Mouse (Mus musculus): Measurements from ENCODE around the gene Ubxn4. TPM values are rescaled to one million over a fixed set of nuclear protein-coding genes. Genes with fewer than 3 reads are reported as not detected.

Gene Ubxn4
- polyA plus RNA-seq, 1 experiment from 2014 or later = 62.4 TPM

GRCm38 (mm10) chr1:128324776-128325175, 81.0 kb downstream of the Ubxn4 start:
- H3K4me1 ChIP-seq (ENCODE audit: control insufficient read depth, insufficient read depth, low read length) = peaks cover 6% of the 10 kb centered on the region; the same call in 1 of the 2 replicates
- no peaks in the 10 kb centered on the region for H3K27me3 ChIP-seq (ENCODE audit: control insufficient read depth, insufficient read depth, low read length)
- ATAC-seq (replicated peaks; ENCODE audit: insufficient number of reproducible peaks, low FRiP score, low TSS enrichment) = no peak
- no peak overlapping the region for H3K4me2 ChIP-seq
- no peak overlapping the region for H3K4me3 ChIP-seq (ENCODE audit: low read depth, low read length)
- peaks cover 9% of the 10 kb centered on the region for H3K36me3 ChIP-seq (ENCODE audit: control insufficient read depth, insufficient read depth, low read length)
- H3K9ac ChIP-seq (ENCODE audit: low read depth, low read length) = no peak overlapping the region
- H3K27ac ChIP-seq (ENCODE audit: low read depth, low read length) = no peak overlapping the region
- WGBS (ENCODE audit: insufficient replicate concordance) = 85% methylated on average over 2 of the region's 2 CpGs
- no peaks in the 10 kb centered on the region for H3K9me3 ChIP-seq (replicated peaks; ENCODE audit: control insufficient read depth, low read length)

GRCm38 (mm10) chr1:128327165-128327564, 83.4 kb downstream of the Ubxn4 start:
- Histone ChIP-seq H3K9ac (ENCODE audit: low read depth, low read length) (no peak overlapping the region), H3K4me1 (ENCODE audit: control insufficient read depth, insufficient read depth, low read length) (peaks cover 6% of the 10 kb centered on the region; the same call in 1 of the 2 replicates), H3K27me3 (ENCODE audit: control insufficient read depth, insufficient read depth, low read length) (no peaks in the 10 kb centered on the region), H3K4me3 (ENCODE audit: low read depth, low read length) (no peak overlapping the region), H3K9me3 (replicated peaks; ENCODE audit: control insufficient read depth, low read length) (no peaks in the 10 kb centered on the region), H3K36me3 (ENCODE audit: control insufficient read depth, insufficient read depth, low read length) (peaks cover 11% of the 10 kb centered on the region), H3K4me2 (no peak overlapping the region), H3K27ac (ENCODE audit: low read depth, low read length) (no peak overlapping the region)
- WGBS (ENCODE audit: insufficient replicate concordance) = 66% methylated on average over 1 of the region's 1 CpGs
- ATAC-seq (replicated peaks; ENCODE audit: insufficient number of reproducible peaks, low FRiP score, low TSS enrichment) = no peak

- 83% methylated on average over 3 of the region's 3 CpGs for WGBS (ENCODE audit: insufficient replicate concordance)
- no peak within 1 kb of the TSS for H3K27ac ChIP-seq (ENCODE audit: low read depth, low read length)
- H3K9ac ChIP-seq (ENCODE audit: low read depth, low read length) = no peak within 1 kb of the TSS
- H3K36me3 ChIP-seq (ENCODE audit: control insufficient read depth, insufficient read depth, low read length) = peaks cover 20% of the 10 kb centered on the region
- H3K9me3 ChIP-seq (replicated peaks; ENCODE audit: control insufficient read depth, low read length) = no peaks in the 10 kb centered on the region
- ATAC-seq (replicated peaks; ENCODE audit: insufficient number of reproducible peaks, low FRiP score, low TSS enrichment) = no peak
- no peak within 1 kb of the TSS for H3K4me2 ChIP-seq
- H3K4me1 ChIP-seq (ENCODE audit: control insufficient read depth, insufficient read depth, low read length) = peaks cover 4% of the 10 kb centered on the region; the same call in 1 of the 2 replicates
- H3K27me3 ChIP-seq (ENCODE audit: control insufficient read depth, insufficient read depth, low read length) = no peaks in the 10 kb centered on the region
- H3K4me3 ChIP-seq (ENCODE audit: low read depth, low read length) = no peak within 1 kb of the TSS
Measured at GRCm38 (mm10) chr1:128328218-128328617, 84.5 kb downstream of the Ubxn4 start, which contains the start of gene Lct. TSS of gene Lct (minus strand) at chr1:128328318.

MicroRNAs within 50 kb of the gene (microRNA counts, 519-probe panel; counts per million panel counts)
- 4,199 counts per million, percentile 31 among the panel's probes with 10 or more counts for microRNA mmu-miR-128

Small RNA genes lying within 50 kb of the gene (microRNA-seq; reads per million reads assigned to microRNA genes)
- gene Mir128-1 (ENCODE audit: borderline number of aligned reads) = 121 reads per million, percentile 65 among the genes with 10 or more reads in this experiment

Other genes starting within 250 kb of the Ubxn4 start
- 8.0 and 8.2 TPM in 2 replicates for gene Zranb3, start 140.9 kb upstream of the Ubxn4 start, polyA plus RNA-seq (2014; fragmentation: Nextera tagmentation; extraction: Ambion mirVana)
- gene R3hdm1, start 140.7 kb upstream of the Ubxn4 start, polyA plus RNA-seq (2014; fragmentation: Nextera tagmentation; extraction: Ambion mirVana) = 62.2 and 73.1 TPM in 2 replicates
- 0.03 TPM in 1 of 2 replicates, not detected in the other for gene Lct, start 84.4 kb downstream of the Ubxn4 start, polyA plus RNA-seq (2014; fragmentation: Nextera tagmentation; extraction: Ambion mirVana)
- 192 and 204 TPM in 2 replicates for gene Mcm6, start 115.7 kb downstream of the Ubxn4 start, polyA plus RNA-seq (2014; fragmentation: Nextera tagmentation; extraction: Ambion mirVana)
- gene Dars, start 173.4 kb downstream of the Ubxn4 start, polyA plus RNA-seq (2014; fragmentation: Nextera tagmentation; extraction: Ambion mirVana) = 71.1 and 79.2 TPM in 2 replicates

All from heart, embryonic 11.5 days (tissue).